Mouse (Mus musculus): Measurements from ENCODE around the gene Ydjc. TPM values are rescaled to one million over a fixed set of nuclear protein-coding genes. Genes with fewer than 3 reads are reported as not detected.

Gene Ydjc
- polyA plus RNA-seq (2014; fragmentation: Nextera tagmentation; extraction: Ambion mirVana): 13.3 and 15.1 TPM in 2 replicates

DNA sequence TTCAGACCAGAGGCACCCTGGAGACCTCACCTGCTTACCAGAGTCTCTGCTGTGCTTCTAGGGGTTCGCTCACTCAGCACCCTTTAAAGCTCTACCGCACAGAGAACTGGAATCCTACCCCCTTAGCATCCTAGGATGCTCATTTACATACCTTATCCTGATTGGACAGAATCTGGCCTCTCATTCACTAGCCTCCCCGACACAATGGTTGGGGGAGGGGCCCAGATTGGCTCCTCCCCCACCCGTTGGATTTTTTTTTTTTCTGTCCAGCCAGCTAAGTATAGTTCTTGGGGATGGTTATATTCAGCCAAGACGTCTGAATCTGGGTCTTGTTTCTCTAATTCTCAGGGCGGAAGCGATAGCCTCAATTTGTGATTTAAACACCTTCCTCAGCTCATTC lies at the start of gene Ydjc:
TSS of gene Ydjc (plus strand) at position 283 of the 400 bp plus-strand sequence.
- Histone ChIP-seq H3K36me3 (ENCODE audit: control insufficient read depth, insufficient read depth, low read length) (no peaks in the 10 kb centered on the region), H3K4me1 (ENCODE audit: control insufficient read depth, insufficient read depth, low read length) (peaks cover 6% of the 10 kb centered on the region; the same call in 1 of the 2 replicates), H3K9ac (ENCODE audit: low read depth, low read length) (no peak within 1 kb of the TSS), H3K4me2 (ENCODE audit: low read depth, low read length) (no peak within 1 kb of the TSS), H3K27me3 (replicated peaks; ENCODE audit: control insufficient read depth, insufficient read depth, low read length) (peaks cover 4% of the 10 kb centered on the region; the same call in 1 of the 2 replicates), H3K9me3 (ENCODE audit: control insufficient read depth, low read length) (no peaks in the 10 kb centered on the region), H3K27ac (replicated peaks; ENCODE audit: low read depth, low read length) (no peak within 1 kb of the TSS), H3K4me3 (ENCODE audit: low read depth, low read length) (no peak within 1 kb of the TSS)
- ATAC-seq (ENCODE audit: low read depth) (no peak), DNase-seq (ENCODE audit: low spot score) (peak; percentile 31)
- WGBS: 22% methylated on average over 7 of the region's 7 CpGs

DNA sequence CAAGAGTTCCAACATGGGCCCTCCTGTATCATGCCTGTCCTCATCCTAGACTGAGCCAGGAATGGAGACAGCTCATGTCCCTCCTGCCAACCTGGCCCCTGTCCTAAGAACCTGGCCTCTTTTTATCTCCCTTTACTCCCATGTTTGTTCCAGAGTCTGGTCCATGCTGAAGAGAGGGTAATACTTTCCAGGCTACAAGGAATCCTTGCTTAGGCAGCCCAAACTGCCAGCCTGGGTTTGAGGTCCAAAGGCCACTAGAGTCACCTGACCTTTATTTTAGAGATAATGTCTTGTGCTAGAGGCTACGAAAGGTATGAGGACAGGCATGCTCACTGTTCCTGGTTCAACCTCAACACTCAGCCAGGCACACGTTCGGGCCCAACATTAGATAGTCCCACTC lies 47.5 kb upstream of the Ydjc start:
- no peak overlapping the region for H3K27ac ChIP-seq (replicated peaks; ENCODE audit: low read depth, low read length)
- 98% methylated on average over 3 of the region's 3 CpGs for WGBS
- ATAC-seq (ENCODE audit: low read depth) (no peak), DNase-seq (ENCODE audit: low spot score) (no peak)
- H3K27me3 ChIP-seq (replicated peaks; ENCODE audit: control insufficient read depth, insufficient read depth, low read length): no peaks in the 10 kb centered on the region
- H3K4me2 ChIP-seq (ENCODE audit: low read depth, low read length): no peak overlapping the region
- no peaks in the 10 kb centered on the region for H3K4me1 ChIP-seq (ENCODE audit: control insufficient read depth, insufficient read depth, low read length)
- no peaks in the 10 kb centered on the region for H3K9me3 ChIP-seq (ENCODE audit: control insufficient read depth, low read length)
- no peak overlapping the region for H3K9ac ChIP-seq (ENCODE audit: low read depth, low read length)
- H3K36me3 ChIP-seq (ENCODE audit: control insufficient read depth, insufficient read depth, low read length): peaks cover 90% of the 10 kb centered on the region
- H3K4me3 ChIP-seq (ENCODE audit: low read depth, low read length): no peak overlapping the region

DNA sequence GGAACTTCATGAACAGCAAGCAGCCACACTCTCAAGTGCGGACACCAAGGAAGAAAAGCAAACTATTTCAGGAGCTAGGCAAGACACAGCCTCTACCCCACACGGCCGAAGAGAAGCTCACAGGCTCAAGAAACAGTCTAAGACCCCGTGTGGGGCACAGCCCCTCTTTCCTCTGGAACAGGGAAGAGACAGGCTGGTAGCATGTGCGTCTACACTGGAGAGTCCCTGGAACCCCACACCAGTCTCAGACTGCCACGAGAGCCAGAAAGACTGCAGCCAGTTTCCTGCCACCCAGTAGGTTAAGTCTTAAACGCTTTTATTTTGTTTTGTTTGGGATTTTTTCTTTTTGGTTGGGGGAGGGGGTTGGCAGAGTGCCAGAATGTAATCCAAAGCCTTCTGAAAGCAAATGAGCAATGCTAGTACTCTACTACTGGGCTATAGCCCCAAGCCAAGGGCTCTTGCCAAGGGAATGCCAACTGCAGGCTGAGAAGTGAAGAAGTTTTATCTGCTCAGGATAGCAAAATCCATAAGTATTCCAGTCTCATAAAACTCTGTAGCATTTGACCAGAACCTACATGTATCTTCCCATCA lies 41.7 kb upstream of the Ydjc start:
- ATAC-seq (ENCODE audit: low read depth): no peak; the same call in 1 of the 2 replicates
- Histone ChIP-seq H3K9me3 (ENCODE audit: control insufficient read depth, low read length) (no peaks in the 10 kb centered on the region), H3K27ac (replicated peaks; ENCODE audit: low read depth, low read length) (peak overlapping the region; percentile 10), H3K9ac (ENCODE audit: low read depth, low read length) (no peak overlapping the region), H3K4me1 (ENCODE audit: control insufficient read depth, insufficient read depth, low read length) (peaks cover 5% of the 10 kb centered on the region; the same call in 1 of the 2 replicates), H3K36me3 (ENCODE audit: control insufficient read depth, insufficient read depth, low read length) (peaks cover 82% of the 10 kb centered on the region), H3K4me3 (ENCODE audit: low read depth, low read length) (no peak overlapping the region), H3K4me2 (ENCODE audit: low read depth, low read length) (no peak overlapping the region), H3K27me3 (replicated peaks; ENCODE audit: control insufficient read depth, insufficient read depth, low read length) (no peaks in the 10 kb centered on the region)
- DNase-seq (ENCODE audit: low spot score): peak; percentile 26
- 47% methylated on average over 7 of the region's 7 CpGs for WGBS

DNA sequence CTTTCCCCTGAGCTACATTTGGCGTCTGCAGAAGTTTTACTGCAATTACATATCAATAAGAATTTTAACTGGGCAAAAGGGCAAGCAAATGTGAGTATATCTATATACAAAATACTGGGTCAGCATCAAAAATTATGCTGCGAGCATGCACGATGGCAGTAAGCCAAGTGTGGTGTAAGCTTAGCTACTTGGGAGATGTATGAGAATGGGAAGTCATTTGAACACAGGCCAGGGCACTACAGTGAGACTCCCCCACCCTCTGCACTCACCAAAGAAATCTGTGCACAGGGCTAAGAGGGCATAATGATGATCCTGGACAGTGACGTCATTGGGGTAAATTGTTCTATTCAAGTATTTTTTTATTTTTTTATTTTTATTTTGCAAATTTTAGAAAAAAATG lies 39.8 kb upstream of the Ydjc start:
- Histone ChIP-seq H3K4me2 (ENCODE audit: low read depth, low read length) (no peak overlapping the region), H3K27me3 (replicated peaks; ENCODE audit: control insufficient read depth, insufficient read depth, low read length) (no peaks in the 10 kb centered on the region), H3K4me3 (ENCODE audit: low read depth, low read length) (no peak overlapping the region), H3K27ac (replicated peaks; ENCODE audit: low read depth, low read length) (no peak overlapping the region), H3K9me3 (ENCODE audit: control insufficient read depth, low read length) (no peaks in the 10 kb centered on the region), H3K4me1 (ENCODE audit: control insufficient read depth, insufficient read depth, low read length) (peaks cover 5% of the 10 kb centered on the region; the same call in 1 of the 2 replicates), H3K36me3 (ENCODE audit: control insufficient read depth, insufficient read depth, low read length) (peaks cover 71% of the 10 kb centered on the region), H3K9ac (ENCODE audit: low read depth, low read length) (no peak overlapping the region)
- DNase-seq (ENCODE audit: low spot score) (peak; percentile 22), ATAC-seq (ENCODE audit: low read depth) (no peak)
- 80% methylated on average over 4 of the region's 4 CpGs for WGBS

DNA sequence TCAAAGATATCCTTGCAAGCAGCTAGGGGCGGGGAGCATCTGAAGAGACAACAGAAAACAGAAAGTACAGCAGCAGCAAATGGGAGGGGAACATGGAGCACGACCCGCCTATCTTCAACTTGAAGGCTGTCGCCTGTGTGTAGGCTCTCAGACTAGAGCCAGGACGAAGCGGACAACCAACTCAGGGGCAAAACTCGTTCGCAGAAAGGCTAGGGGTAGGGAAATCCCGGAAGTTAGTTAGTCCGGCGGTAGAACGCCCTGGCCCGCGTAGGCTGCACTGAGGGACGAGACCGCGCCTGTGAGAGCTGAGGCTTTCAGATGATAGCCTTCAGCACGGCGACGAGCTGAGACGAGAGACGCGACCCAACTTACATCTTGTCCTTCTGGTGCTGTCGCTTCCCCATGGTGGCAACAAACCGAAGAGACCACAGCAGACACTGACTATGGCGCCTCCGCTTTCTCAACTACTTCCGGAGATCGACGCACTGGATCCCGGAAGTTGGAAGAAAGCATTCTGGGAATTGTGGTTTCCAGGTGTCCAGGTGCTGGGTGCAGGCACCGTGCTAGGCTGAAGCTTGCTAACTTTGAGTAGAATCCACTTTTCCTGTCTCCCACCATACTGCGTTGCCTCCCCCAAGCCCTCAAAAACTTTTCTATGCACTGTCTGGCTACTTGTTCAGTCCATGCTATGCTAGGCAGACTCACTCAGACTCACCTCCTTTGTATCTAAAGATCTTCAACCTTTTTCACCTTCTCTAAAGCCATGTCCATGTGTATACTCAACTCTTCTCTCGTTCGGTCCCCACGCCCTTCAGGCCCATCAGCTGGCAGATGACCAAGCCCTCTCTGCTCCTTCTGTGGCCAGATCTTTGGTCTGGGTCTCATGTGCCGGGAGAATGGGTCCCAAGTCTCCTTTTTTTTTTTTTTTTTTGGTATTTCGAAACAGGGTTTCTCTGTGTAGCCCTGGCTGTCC lies 33.4 kb upstream of the Ydjc start, which contains the start of gene Ppil2:
TSS of gene Ppil2 (minus strand) at position 487 of the 973 bp plus-strand sequence.
- peaks cover 33% of the 10 kb centered on the region for H3K36me3 ChIP-seq (ENCODE audit: control insufficient read depth, insufficient read depth, low read length)
- peak within 1 kb of the TSS; percentile 68 for H3K4me2 ChIP-seq (ENCODE audit: low read depth, low read length)
- WGBS: 9% methylated on average over 38 of the region's 38 CpGs
- no peak within 1 kb of the TSS for H3K27ac ChIP-seq (replicated peaks; ENCODE audit: low read depth, low read length)
- H3K4me3 ChIP-seq (ENCODE audit: low read depth, low read length): peak within 1 kb of the TSS; percentile 89
- H3K9ac ChIP-seq (ENCODE audit: low read depth, low read length): peak within 1 kb of the TSS; percentile 82
- DNase-seq (ENCODE audit: low spot score) (peak; percentile 92), ATAC-seq (ENCODE audit: low read depth) (peak; percentile 83)
- peaks cover 8% of the 10 kb centered on the region; the same call in 1 of the 2 replicates for H3K4me1 ChIP-seq (ENCODE audit: control insufficient read depth, insufficient read depth, low read length)
- H3K27me3 ChIP-seq (replicated peaks; ENCODE audit: control insufficient read depth, insufficient read depth, low read length): no peaks in the 10 kb centered on the region
- H3K9me3 ChIP-seq (ENCODE audit: control insufficient read depth, low read length): no peaks in the 10 kb centered on the region

DNA sequence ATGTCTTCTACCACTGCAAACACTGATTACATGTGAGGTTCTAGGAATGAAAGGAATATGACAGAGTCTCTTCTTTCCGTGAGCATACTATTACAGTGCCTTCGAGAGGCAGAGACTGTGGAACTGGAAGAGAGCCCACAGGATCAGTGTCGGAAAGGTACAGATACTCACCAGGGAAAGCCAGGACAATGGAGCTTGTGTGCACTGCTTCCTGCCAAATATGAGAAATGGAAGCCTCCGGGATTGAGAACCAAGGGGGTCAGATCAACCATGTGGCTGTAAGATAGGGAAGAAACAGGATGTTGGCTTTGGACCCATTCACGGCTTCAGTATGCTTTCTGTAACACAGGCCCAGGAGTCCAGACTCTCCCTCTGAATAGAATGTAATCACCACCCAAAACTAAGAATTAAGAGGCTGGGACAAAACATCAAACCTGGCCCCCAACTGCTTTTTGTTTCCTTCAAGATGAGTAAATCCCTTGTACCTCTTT lies 27.1 kb upstream of the Ydjc start:
- H3K4me3 ChIP-seq (ENCODE audit: low read depth, low read length): no peak overlapping the region
- DNase-seq (ENCODE audit: low spot score) (no peak), ATAC-seq (ENCODE audit: low read depth) (no peak)
- no peaks in the 10 kb centered on the region for H3K27me3 ChIP-seq (replicated peaks; ENCODE audit: control insufficient read depth, insufficient read depth, low read length)
- H3K4me2 ChIP-seq (ENCODE audit: low read depth, low read length): no peak overlapping the region
- no peaks in the 10 kb centered on the region for H3K4me1 ChIP-seq (ENCODE audit: control insufficient read depth, insufficient read depth, low read length)
- no peak overlapping the region for H3K27ac ChIP-seq (replicated peaks; ENCODE audit: low read depth, low read length)
- H3K36me3 ChIP-seq (ENCODE audit: control insufficient read depth, insufficient read depth, low read length): peaks cover 31% of the 10 kb centered on the region
- no peak overlapping the region for H3K9ac ChIP-seq (ENCODE audit: low read depth, low read length)
- WGBS: 80% methylated on average over 5 of the region's 5 CpGs
- no peaks in the 10 kb centered on the region for H3K9me3 ChIP-seq (ENCODE audit: control insufficient read depth, low read length)

DNA sequence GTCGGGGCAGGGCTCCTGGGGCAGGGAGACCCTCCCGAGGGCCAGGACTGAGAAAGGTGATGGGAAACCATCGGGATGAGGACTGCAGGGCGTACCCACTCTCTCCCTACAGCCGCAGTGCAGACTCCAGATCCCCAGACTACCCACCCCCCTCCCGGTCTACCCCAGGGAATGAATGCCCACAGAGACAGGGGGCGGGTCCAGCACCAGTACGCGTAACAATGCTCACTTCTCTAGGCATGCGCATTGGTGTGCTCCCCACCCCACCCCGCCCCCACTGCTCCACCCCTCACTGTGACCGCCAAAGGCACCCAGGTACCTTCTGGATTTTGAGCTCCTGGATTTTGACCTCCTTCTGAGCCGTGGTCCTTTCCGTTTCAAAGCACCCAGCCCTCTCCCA lies 22.9 kb upstream of the Ydjc start:
- Histone ChIP-seq H3K9ac (ENCODE audit: low read depth, low read length) (no peak overlapping the region), H3K4me1 (ENCODE audit: control insufficient read depth, insufficient read depth, low read length) (peaks cover 11% of the 10 kb centered on the region), H3K36me3 (ENCODE audit: control insufficient read depth, insufficient read depth, low read length) (peaks cover 17% of the 10 kb centered on the region; the same call in 1 of the 2 replicates), H3K4me3 (ENCODE audit: low read depth, low read length) (no peak overlapping the region), H3K27ac (replicated peaks; ENCODE audit: low read depth, low read length) (no peak overlapping the region), H3K9me3 (ENCODE audit: control insufficient read depth, low read length) (no peaks in the 10 kb centered on the region), H3K27me3 (replicated peaks; ENCODE audit: control insufficient read depth, insufficient read depth, low read length) (no peaks in the 10 kb centered on the region), H3K4me2 (ENCODE audit: low read depth, low read length) (no peak overlapping the region)
- ATAC-seq (ENCODE audit: low read depth): no peak
- no peak for DNase-seq (ENCODE audit: low spot score)
- 67% methylated on average over 10 of the region's 14 CpGs for WGBS

DNA sequence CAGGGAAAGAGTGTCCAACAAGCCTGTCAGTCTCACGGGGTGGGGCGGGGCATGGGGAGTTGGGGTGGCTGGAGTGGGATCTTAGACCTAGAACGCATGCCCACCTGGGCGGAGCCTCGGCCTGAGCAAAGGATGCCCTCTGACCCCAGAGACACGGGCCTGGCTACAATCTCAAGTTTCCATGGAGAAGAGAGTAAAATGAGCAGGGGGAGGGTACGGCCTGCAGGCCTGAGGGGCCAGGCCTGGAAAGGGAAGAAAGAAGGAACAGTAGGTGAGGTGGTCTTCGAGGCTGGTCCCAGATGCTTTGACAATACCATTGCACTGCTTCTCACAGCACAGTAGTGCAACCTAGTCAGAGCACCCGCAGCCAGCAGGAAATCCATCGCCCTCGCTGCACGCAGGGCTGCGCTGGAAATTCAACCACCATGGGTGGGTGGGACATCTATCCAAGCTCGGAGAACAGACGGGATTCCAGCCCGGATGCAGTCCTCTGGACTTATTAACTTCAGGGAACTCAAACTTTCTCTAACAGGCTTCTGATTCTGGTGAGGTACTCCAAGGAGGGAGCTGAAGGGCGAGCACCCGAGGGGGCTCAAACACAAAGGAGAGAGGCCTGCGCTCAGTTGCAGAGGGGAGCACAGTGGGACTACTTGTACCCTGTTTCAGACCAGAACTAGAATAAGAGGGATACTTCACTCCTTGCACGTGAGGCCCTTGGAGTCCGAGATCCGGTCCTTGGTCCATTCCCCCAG lies 20.1 kb upstream of the Ydjc start:
- Histone ChIP-seq H3K27me3 (replicated peaks; ENCODE audit: control insufficient read depth, insufficient read depth, low read length) (no peaks in the 10 kb centered on the region), H3K4me2 (ENCODE audit: low read depth, low read length) (peak overlapping the region; percentile 62), H3K9me3 (ENCODE audit: control insufficient read depth, low read length) (no peaks in the 10 kb centered on the region), H3K27ac (replicated peaks; ENCODE audit: low read depth, low read length) (peak overlapping the region; percentile 63), H3K4me3 (ENCODE audit: low read depth, low read length) (peak overlapping the region; percentile 49), H3K9ac (ENCODE audit: low read depth, low read length) (peak overlapping the region; percentile 54), H3K36me3 (ENCODE audit: control insufficient read depth, insufficient read depth, low read length) (peaks cover 6% of the 10 kb centered on the region; the same call in 1 of the 2 replicates), H3K4me1 (ENCODE audit: control insufficient read depth, insufficient read depth, low read length) (peaks cover 11% of the 10 kb centered on the region)
- ATAC-seq (ENCODE audit: low read depth) (0 out of 2 replicates have a peak, but pooled peaks have one; percentile 22), DNase-seq (ENCODE audit: low spot score) (peak; percentile 44)
- 3% methylated on average over 22 of the region's 22 CpGs for WGBS

All from embryonic facial prominence, embryonic 14.5 days (tissue).